Mouse (Mus musculus) adipocyte (in vitro differentiated cells): ENCODE measurements around the gene Krtcap3.

Experiments
- DNase-seq: peaks from one replicate; pipeline ENCODE4 v3.0.0-alpha.2; 2016; ENCODE audit warnings: low spot score

The Krtcap3 gene

GRCm38 (mm10) chr5:31301866-31302265, 50.4 kb downstream of the Krtcap3 start:
- no peak for DNase-seq
